Mouse (Mus musculus) urinary bladder, adult 18-20 months (tissue): ENCODE data around the gene Gm36864.
"Not testable (repeated sequence)": the region's sequence is repeated elsewhere in the genome, so short reads cannot be mapped to it uniquely, and the experiment has no call there.

Experiments used
- DNase-seq, 2 experiments: peaks; one replicate each; pipeline ENCODE4 v3.0.0; 2022; ENCODE audit warnings: low spot score in 2 of 2, mixed read lengths in 2 of 2

Gm36864 gene

DNA sequence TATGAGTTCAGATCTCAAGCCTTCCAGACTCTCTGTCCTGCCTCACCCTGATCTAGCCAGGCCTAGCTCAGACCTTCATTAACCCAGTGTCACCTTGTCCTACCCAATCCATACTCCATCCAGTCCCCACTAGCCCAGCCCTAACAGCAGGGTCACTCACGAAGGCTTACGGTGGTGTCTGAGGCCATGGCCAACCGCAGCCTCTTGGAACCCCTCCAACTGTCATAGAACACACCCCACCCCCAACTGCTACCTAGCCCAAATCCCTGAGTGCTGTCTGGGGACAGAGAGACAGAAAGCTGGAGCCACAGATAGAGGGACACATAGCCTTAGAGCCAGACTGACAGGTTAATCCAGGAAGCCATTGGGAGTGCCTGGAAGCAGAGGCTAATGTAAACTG is at the start of gene Gm36864:
Gene Gm36864, plus strand, starts transcription at position 269 of the 400 bp plus-strand sequence.
- DNase-seq: no peak

DNA sequence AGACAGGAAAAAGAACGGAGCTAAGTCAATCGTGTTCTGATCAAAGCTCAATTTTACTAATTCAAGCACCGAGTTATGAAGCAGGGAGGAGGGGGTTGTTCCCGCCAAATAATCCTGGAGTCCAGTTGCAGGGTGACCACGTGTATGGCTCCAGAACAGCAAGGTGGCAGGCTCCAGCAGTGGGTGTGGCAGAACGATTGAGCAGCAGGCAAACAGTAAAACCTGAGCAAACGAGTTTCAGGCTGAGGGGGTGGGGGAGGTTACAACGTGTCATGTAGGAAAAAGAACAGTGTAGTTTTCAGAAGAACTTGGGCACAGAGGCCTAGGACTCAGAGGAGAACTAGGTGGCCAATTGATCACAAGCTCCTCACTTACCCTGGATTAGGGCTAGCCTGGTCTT is 49.5 kb upstream of the Gm36864 start:
- DNase-seq: peak in 1 of 2 experiments; percentile 12

DNA sequence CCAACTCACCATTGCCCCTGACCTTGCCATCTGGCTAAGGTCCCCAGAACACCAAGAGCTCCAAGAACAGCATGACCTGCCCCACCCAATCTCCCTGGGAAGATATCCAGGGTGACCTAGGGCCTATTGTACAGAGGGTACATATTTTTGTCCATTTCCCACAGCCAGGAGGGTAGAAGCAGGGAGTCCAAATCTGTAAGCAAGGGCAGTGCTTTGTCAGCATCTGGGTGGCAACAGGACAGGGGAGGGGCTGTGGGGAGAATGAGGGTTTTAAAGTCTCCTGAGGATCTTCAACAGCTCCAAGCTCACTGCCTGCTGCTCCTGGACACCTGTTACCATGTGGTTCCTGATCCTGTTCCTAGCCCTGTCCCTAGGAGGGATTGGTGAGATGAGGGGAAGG is 48.0 kb upstream of the Gm36864 start, which contains the start of gene Klk1b24:
Gene Klk1b24, plus strand, starts transcription at position 301 of the 400 bp plus-strand sequence.
- not testable (repeated sequence) for DNase-seq

DNA sequence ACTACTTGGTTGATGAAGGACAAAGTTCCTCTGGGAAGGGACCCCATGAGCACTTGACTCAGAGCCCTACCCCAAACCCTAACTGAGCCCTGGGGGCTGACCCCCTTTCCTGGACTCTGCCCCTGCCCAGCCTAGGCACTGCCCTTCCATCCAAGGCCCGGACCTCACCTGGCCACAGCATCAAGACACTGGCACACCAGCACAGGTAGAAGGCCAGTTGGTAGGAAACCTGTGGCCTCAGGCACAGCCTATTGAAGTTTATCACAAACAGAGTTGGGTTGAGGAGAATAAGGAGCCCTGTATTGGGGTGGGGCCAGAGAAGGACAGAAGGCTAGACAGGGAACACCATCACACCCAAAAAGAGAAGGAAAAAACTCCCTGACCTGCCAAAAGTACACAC is 42.5 kb upstream of the Gm36864 start:
- not testable (repeated sequence) for DNase-seq

DNA sequence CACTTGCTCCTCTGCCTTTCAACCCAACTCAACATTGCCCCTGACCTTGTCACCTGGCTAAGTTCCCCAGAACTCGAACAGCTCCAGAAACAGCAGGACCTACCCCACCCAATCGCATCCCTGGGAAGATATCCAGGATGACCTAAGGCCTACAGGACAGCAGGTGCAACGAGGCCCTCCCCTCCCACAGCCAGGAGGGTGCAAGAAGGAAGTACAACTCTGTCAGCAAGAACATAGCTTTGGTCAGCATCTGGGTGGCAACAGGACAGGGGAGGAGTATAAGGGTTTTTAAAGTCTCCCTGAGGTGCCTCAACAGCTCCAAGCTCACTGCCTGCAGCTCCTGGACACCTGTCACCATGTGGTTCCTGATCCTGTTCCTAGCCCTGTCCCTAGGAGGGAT is 38.1 kb upstream of the Gm36864 start, which contains the start of gene Klk1b3:
Gene Klk1b3, plus strand, starts transcription at position 301 of the 400 bp plus-strand sequence.
- DNase-seq: no peak

DNA sequence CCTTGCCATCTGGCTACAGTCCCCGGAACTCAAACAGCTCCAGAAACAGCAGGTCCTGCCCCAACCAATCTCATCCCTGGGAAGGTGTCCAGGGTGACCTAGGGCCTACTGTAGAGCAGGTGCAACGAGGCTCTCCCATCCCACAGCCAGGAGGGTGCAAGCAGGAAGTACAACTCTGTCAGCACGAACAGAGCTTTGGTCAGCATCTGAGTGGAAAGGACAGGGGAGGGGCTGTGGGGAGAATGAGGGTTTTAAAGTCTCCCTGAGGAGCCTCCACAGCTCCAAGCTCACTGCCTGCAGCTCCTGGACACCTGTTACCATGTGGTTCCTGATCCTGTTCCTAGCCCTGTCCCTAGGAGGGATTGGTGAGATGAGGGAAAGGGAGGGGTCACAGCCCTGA is 28.8 kb upstream of the Gm36864 start, which contains the start of gene Klk1b4:
Gene Klk1b4, plus strand, starts transcription at position 301 of the 400 bp plus-strand sequence.
- not testable (repeated sequence) for DNase-seq

DNA sequence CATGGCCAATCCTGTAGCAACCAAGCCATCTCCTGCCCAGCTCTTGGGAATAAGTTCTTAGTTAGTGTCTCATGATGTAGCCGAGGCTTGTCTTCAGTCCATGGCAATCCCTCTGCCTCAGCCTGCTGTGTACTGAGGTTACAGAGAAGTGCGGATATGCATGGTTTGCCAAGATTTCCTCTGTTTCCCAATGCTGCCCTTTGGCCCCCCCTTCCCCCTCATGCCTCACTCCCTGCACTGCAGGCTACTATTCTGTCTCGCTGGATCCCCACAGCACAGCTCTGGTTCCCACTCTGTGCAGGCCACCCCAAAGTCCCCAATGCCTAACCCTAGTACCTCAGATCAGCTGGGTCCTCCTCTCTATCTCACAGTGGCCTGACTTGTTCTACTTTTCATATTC is 27.7 kb upstream of the Gm36864 start:
- DNase-seq: no peak

DNA sequence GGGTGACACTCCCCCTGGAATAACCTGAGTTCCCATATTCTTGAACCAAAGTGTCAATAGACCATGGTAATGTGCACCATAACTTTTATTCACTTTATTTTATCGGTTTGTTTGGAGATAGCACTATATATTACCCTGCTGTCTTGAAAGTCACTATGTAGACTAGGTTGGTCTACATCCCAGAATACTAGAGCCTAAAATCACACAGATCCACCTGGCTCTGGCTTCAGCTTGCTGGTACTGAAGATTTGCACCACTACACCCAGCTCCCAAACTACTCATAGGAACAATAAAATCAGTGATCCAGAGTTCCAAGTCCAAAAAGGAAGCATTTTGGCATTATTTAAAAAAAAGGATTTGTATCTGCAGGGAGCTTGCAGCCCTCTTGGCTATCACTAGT is 20.3 kb upstream of the Gm36864 start, which contains the start of gene Klk1b5:
Gene Klk1b5, plus strand, starts transcription at position 301 of the 400 bp plus-strand sequence.
- no peak for DNase-seq

DNA sequence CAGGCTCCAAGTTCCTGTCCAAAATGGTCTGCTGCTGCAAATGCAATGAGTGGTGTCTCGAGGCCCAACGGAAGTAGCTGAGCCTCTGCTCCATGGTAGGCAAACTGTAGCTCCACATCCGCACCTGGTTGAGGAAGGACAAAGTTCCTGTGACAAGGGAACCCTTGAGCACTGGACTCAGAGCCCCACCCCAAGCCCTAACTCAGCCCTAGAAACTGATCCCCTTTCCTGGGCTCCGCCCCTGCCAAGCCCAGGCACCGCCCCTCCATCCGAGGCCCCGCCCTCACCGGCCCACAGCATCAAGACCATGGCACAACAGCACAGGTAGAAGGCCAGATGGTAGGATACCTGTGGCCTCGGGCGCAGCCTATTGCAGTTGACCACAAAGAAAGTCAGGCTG is 14.4 kb upstream of the Gm36864 start:
- not testable (repeated sequence) for DNase-seq

DNA sequence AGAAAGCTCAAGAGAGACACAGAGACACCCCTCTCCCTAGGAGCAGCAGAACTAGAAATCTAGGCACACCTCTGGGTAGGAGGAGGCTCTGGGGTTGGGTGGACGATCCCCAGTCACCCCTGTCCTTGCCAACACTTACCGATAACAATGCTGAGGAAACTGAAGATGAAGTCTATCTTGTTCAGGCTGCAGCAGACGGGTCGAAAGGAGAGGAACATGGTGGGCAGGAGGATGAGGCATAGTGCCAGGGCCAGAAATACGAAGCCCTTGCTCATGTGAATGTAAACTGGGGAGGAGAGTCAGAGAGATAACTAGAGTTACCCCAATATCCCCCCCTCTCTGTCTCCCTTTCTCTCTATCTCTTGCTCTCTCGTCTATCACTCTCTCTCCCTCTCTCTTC is 13.6 kb upstream of the Gm36864 start:
- DNase-seq: not testable (repeated sequence)

DNA sequence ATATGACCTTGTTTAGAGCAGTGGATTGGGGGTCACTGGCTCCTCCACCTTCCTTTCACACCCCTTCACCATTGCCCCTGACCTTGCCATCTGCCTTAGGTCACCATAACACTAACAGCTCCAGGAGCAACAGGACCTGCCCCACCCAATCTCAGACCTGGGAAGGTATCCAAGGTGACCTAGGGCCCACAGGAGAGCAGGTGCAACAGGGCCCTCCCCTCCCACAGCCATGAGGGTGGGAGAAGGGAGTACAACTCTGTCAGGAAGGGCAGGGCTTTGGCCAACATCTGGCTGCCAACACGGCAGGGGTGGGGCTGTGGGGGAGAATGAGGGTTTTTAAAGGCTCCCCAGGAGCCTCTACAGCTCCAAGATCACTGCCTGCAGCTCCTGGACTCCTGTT is 10.9 kb upstream of the Gm36864 start, which contains the start of gene Klk1:
Gene Klk1, plus strand, starts transcription at position 285 of the 400 bp plus-strand sequence.
- no peak for DNase-seq

DNA sequence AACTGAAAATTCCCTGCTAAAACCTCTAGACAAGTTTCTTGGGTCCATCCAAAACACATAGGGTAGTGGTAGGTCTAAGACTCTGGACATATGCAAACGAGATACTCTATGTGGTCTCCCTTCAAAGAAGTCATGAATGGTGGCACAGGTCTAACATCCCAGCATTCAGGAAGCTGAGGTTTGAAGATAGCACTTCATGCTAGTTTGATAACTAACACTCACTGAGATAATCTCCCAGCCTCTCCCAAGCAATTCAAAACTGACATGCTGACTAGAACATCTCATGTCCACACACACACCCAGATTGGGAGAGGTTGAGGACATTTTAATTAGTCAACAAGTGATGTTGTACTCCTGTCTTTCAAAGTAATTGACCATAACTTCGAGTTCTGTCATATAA is 3.9 kb downstream of the Gm36864 start:
- DNase-seq: no peak

DNA sequence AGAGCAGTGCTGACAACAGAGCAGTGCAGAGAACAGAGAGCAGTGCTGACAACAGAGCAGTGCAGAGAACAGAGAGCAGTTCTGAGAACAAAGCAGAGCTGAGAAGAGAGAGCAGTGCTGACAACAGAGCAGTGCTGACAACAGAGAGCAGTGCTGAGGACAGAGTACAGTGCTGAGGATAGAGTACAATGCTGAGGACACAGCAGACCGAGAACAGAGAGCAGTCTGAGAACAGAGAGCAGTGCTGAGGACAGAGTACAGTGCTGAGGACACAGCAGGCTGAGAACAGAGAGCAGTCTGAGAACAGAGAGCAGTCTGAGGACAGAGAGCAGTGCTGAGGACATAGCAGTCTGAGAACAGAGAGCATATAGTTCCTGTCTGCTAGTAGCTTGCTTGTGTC is 4.7 kb downstream of the Gm36864 start:
- no peak for DNase-seq

DNA sequence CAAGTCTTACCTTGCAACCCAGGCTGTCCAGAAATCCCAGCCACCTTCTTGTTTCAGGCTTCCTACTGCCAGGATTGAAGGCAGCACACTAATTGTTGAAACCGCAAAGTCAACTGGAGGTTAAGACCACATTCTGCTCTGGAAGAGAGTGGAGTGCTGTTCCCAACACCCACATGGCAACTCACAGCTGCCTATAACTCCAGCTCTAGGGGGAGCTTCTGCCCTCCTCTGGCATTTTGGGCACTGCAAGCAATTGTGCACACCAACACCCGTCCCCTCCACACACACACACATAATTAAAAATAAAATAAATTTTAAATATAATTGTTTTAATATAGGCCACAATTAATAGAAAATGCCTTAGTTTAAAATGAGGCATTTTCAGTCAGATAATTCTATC is 5.2 kb downstream of the Gm36864 start:
- DNase-seq: no peak

DNA sequence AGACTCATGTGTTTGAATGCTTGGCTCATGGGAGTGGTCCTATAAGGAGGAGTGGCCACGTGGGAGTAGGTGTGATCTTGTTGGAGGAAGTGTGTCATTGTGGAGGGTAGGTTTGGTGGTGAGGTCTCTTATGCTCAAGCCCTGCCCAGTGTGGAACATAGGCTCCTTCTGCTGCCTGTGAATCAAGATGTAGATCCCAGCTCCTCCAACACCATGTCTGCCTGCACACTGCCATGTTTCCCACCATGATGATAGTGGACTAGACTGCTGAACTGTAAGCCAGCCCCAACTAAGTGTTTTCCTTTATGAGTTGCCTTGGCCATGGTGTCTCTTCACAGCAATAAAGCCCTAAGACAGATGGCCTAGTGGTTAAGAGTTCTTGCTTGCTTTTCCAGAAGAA is 8.1 kb downstream of the Gm36864 start:
- DNase-seq: no peak

DNA sequence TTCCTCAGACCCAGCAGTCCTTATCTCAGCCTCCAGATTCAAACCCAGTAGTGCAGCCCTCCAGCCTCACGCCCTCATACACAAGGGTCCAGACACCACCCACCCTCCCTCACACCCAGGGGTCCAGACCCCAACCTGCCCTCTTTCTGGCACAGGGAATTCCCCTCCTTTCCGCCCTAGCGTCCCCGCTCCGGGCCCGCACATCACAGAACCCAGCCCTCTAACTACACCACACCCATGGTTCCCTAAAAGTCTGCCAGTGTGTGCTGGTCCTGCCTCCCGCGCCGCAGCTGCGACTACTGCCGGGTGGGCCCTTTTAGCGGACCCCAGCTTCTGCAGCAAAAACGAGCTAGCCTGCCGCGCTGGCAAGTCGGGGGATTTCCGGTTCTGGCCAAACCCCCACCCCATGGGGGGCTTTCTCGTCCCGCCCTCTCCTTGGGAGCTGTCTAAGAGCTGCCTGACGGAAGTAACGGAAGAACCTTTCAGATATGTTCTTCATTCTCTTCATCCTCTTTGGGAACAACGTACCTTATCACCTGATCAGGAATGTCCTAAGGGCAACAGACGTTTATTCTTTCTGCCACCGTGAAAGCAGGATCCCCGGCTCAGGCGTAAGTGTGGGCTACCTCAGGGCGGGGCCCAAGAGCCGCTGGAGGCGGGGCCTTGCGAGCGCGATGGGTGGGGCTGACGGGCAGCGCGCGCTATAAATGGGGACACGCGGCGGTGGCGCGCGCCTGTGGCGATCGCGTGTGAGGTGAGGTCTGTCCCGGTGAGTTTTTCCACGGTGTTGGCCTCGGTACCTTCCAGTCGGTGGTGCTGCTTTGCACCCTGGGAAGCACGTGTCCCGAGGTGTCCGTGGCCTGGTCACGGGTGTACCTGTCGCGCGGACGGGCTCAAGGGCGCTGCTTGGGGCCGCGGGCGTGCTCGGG is 10.3 kb downstream of the Gm36864 start, which contains the start of the genes 1700028J19Rik and 2410002F23Rik:
Gene 1700028J19Rik, minus strand, starts transcription at position 641 of the 929 bp plus-strand sequence.
Gene 2410002F23Rik, plus strand, starts transcription at position 668 of the 929 bp plus-strand sequence.
- DNase-seq: peak; percentile 84 to 94

DNA sequence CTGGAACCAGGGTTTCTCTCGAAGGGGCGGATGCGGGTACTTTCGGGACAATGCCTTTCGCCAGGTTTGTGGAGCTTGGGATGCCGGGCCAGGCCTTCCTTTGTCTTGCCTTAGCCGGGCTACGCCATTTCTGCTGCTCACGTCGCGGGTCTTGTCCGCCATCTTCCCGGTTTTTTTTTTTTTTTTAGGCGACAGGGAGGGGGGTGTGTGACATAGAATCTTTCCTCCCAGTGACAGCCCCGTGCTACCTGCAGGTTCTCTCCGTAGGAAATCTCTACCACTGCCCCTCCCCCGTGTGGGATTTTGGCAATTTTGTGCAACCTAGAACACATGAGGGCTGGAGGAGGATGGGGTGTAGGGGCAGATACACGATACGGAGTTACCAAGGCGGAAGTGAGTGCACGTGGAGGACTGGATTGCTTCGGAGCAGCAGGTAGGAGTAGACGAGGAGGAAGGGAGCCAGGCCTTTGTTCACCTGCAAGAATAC is 11.1 kb downstream of the Gm36864 start:
- no peak for DNase-seq

DNA sequence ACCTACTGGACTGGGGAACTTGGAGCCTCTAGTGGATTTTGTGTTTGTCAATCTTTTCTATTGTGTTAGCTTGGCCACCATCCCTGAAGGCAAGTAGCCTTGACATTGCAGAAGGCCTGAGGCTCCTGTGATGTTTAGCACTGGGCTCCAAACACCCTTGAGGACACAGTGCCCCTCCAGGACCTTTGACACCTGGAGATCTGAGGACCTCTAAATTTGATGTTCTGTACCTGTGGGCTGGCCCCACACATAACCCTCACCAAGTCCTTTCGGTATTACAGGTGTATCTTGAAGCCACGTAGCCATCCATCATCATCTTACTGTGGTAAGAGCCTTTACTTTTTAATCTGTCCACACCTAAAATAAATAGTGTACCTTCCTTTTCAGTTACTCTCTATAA is 12.0 kb downstream of the Gm36864 start:
- DNase-seq: no peak

DNA sequence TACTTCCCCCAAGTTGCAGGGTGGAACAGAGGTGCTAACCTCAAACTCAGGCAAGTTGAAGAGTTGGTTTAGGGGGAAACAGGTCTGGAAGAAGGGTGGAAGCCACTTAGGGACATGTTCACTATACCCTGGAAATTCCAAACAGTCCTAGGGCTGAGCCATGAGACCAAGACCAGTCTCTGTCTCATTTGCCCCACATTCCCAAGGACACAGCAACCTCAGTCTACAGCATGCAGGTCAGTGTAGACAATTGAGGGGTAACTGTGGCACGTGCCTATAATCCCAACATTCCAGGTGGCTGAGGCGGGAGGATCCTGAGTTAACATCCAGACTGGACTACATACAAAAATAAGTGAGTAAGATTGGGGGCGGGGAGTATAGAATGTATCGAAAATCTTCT is 13.3 kb downstream of the Gm36864 start:
- DNase-seq: no peak

DNA sequence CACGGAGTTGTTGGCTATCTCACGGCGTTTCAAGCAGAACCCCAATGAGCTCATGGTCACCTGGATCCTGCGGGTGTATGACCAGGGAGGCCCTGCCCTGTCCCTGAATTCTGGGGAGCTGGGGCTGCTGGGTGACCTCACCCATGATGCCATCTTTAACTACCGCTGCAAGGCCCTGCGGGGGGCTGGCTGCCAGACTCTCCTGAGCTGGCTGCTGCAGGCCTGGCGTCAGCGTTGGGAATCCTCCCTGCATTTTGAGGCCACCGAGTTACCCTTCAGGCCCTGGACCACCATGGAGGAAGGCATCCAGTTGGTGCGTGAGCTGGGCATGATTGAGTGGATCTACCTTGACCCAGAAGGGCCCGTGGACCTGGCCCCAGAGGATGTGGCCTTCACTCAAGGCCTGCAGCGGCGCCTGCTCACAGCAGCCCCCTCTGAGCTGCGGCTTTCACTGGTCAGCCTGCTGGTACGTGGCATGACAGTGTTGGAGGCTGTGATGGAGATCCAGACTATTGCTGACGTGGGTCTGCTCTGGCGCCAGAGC is 14.8 kb downstream of the Gm36864 start:
- DNase-seq: not testable (repeated sequence)

DNA sequence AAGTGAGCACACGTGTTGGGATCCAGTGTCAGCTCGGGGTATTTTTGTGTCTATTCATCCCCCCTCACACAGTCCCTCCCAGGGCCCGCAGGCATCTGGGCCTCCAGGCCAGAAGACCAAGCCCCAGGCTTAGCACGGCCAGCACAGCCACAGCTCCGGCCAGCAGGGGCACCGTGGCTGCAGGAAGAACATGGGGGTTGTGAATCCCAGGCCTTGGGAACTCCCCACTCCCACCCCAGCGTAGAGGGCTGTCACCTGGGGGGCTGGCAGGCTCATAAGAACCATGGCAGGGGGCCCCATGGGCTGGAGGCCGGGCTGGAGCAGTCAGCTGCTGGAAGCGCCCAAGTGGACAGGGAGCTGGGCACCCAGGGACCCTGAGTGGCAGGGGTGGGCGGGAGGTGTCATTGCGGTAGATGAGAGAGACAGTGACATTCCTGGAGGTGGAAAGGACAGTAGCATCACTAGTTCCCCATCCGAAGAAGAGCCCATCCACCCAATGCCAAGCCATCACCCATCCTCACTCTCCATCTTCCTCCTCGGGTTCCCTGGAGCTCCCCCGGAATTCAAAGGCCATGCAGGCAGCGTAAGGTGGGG is 17.1 kb downstream of the Gm36864 start:
- no peak for DNase-seq

DNA sequence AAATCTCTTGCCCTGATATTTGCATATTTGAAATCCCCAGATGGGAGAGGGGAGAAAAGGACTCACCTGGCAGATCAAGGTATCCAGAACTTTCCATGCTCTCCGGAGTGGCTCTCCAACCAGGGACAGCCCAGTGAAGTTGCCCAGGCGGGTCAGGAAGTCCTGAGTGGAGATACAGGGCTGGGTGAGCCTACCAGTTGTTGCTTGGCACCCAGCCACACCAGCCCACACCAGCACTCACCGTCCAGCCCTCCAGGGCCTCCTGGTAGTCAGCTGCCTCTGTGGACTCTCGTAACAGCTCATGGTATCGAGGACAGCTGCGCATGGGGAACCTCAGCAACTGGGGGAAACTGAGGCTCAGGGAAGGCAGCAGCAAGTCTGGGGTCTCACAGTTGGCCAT is 19.0 kb downstream of the Gm36864 start:
- DNase-seq: no peak
